Mouse (Mus musculus) retina, postnatal 1 day (tissue): ENCODE measurements around the gene Cd46.

ENCODE experiments used
- DNase-seq: peaks from one replicate; pipeline ENCODE4 v3.0.0-alpha.2; 2012

The Cd46 gene

GRCm38 (mm10) chr1:195017626-195018025 is 74.4 kb downstream of the Cd46 start:
- DNase-seq = no peak

- peak; percentile 72 for DNase-seq
Measured at GRCm38 (mm10) chr1:195016811-195017501, 75.1 kb downstream of the Cd46 start.

DNA sequence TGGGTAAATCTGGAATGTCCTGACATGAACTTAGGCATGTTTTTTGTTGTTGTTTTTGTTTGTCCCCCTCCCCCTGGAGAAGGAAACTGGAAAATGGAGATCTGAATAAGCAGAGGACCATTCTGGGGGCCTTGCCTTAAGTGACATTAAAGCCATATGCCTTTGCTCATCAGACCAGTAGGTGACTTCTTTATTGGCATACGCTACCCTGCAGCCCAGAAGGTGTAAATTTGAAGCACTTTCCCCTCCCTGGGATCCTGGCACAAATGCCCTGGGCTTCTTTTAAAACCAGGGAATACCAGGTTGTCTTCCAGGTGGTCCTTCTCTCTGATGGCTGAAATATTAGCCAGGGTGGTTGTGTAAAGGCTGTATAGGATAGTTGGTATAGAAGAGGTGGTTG is 76.8 kb downstream of the Cd46 start:
- DNase-seq = no peak

DNA sequence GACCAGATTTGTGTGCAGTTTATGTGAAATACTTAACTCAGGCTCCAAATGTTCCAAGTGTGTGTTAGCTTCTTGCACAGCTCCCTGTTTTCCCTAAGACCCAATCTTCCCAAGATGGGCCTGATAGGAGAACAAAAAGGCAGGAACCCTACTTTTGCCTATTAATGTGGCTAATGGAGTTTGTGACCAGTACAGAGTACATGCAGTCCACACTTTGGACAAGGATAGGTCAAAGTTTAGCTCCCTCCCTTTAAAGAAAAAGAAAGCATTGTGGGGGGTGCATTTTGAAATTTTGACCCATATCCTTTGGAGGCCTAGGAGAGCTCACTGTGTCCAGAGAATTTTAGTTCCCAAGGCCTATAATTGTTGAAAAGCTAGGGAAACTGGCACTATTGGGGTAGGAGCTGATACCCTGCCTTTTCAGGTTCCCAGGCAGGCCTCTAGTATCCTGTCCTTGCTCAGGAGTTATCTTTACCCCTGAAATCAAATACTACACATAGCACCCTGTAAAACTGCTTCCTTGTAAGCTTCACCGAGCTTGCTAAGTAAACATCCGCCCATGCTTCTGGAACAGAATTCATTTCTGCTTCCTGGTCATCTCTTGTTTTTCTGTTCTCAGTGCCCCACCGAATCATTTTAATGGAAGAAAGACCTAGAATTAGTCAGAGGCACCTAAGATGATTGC is 77.7 kb downstream of the Cd46 start:
- DNase-seq = no peak

DNA sequence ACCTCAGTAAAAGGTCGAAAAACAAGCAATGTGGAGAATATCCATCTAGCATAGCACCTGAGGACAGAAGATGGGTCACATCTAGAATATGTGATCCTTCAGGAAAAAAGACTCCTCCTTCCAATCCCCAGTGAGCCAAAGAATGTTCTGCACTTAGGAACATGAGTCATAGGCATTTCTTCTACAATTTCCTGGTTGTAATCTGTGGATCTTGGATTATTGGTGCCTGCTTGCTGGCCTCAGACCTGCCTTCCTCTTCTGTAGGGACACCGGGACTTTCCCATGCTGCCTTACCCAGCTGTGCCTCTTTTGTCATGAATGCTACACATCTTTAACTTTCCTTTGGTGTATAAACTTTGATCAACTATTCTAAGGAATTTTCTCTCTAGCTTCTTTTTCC is 79.5 kb downstream of the Cd46 start:
- DNase-seq = no peak

- no peak for DNase-seq
Measured at GRCm38 (mm10) chr1:195006267-195006666, 85.8 kb downstream of the Cd46 start.

DNA sequence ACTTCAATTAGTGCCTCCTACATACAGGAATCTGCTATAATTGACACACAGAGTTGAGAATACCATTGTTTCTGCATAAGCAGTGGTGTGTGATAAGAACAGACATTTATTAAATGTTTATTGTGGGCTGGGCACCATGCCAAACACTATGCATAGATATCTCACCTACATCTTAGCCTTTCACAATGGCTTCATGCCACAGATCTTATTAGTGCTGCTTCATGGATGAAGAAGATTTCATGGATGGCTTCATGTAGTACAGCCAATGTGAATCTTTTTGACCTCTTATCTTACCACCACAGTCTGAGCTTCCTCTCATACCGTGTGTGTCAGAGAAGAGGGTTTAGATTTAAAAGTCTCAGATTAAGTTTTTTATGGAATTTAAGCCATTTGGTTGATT is 87.9 kb downstream of the Cd46 start:
- DNase-seq = peak; percentile 48

GRCm38 (mm10) chr1:195003328-195003727 is 88.7 kb downstream of the Cd46 start:
- DNase-seq = no peak

- no peak for DNase-seq
Measured at GRCm38 (mm10) chr1:194998396-194998795, 93.7 kb downstream of the Cd46 start.

- no peak for DNase-seq
Measured at GRCm38 (mm10) chr1:194995196-194995595, 96.9 kb downstream of the Cd46 start.

DNA sequence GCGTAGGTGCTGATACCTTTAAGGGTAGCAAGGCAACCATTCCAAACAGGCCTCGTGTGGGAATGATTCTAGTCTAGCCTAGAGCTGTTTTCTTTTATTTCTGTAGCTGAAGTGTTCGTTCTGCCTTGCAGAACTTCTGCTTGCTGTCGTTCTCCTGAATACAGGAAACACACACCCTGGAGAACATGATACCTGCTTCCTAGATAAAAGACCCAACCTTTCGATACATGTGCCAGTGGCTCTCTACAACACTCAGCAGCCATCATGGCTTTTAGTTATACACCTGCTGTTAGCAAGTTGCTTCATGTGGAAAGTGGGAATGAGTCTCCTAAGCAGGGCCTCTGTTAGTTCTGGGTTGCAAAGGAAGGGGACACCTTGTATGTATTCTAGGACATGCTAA is 97.8 kb downstream of the Cd46 start:
- DNase-seq = no peak

- no peak for DNase-seq
Measured at GRCm38 (mm10) chr1:194993409-194993988, 98.5 kb downstream of the Cd46 start.

DNA sequence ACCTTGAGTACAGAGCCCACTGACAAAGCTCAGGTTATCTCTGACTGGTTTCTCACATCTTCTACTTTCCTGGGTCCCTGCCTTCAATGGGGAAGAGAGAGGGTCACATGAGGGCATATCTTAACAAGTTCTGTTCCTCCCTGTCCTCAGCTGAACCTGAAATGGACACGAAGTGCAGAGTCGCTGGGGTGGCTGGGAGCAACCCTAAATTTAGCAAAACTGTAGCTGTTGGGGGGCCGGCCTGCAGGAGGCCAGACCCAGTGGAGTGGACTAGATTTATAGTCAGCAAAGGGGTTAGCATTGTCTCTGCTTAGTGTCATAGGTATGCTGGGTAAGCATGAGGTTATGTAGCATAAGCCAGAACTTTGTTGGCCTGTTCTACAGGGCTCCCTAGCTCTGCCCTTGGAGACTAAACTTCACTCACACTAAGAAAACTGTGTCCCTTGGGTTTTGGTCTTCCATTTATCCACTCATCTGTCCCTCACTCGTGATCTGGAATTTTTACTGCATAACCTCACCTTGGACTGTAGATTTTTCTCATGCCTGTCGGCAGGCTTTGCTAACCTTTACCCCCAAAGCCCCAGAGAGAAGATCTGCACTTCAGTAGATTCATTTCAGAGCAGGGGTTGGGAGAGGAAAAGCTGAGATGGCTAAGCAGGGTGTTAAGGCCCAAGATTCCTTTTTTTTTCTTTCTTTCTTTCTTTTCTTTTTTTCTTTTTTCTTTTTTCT is 99.3 kb downstream of the Cd46 start:
- no peak for DNase-seq

GRCm38 (mm10) chr1:194991654-194992053 is 100.4 kb downstream of the Cd46 start:
- no peak for DNase-seq

DNA sequence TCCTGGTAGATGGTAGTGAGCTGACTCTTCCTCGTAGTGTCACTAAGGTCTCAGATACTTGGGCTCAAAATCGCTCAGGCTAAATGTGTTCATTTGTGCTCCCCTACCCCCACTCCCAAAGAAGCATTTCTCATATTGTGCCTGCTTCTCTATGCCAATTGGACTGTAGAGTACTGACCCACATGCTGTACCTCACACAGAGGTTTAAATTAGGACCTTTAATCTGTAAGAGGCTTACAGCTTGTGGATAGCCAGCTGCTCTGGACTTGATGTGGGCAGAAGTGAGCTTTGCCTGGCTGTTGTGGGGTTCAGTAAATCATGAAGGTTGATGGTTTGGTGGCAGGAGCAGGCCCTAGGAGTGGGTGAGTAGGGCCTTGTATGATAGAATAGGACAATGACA is 101.1 kb downstream of the Cd46 start:
- DNase-seq = peak; percentile 40

DNA sequence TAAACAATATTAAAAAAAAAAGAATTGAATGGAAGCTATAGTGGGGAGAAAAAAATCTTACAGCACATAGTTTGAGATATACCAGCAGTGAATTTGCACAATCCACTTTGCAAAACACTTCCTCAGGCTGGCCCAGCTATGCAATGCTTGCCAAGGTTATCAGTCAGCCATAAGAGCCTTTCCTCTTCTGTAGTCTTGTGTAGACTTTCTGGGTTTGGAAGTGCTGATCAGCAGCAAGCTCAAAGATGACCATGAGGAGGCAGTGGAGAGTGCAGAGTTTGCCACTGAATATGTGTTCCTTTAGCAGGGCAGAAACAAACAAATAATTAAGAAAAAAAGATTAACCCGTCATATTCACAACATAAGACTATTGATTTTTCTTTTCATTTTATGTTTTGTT is 103.0 kb downstream of the Cd46 start:
- DNase-seq = no peak
